Mouse (Mus musculus) C2C12 (cell line): ENCODE data around the gene Cfap299.

Experiments
- CEBPB ChIP-seq: IDR thresholded peaks from one replicate; pipeline ENCODE4 v1.6.1; 2011; ENCODE audit warnings: low read depth, mild to moderate bottlenecking, control low read depth, moderate library complexity
- CTCF ChIP-seq: IDR thresholded peaks from one replicate; pipeline ENCODE4 v1.5.1; 2011; ENCODE audit not compliant: control insufficient read depth, insufficient read depth, insufficient read length
- MAX ChIP-seq: IDR thresholded peaks from one replicate; pipeline ENCODE4 v1.6.1; 2011; ENCODE audit warnings: mild to moderate bottlenecking, control low read depth
- MYOD1 ChIP-seq: IDR thresholded peaks from one replicate; pipeline ENCODE4 v1.6.1; 2011; ENCODE audit warnings: low read depth; ENCODE audit not compliant: control insufficient read depth, insufficient read length
- MYOG ChIP-seq: IDR thresholded peaks from one replicate; pipeline ENCODE4 v1.6.1; 2011; ENCODE audit not compliant: control insufficient read depth, insufficient read length; ENCODE audit errors: extremely low read depth
- USF1 ChIP-seq: IDR thresholded peaks from one replicate; pipeline ENCODE4 v1.6.1; 2011; ENCODE audit warnings: low read depth, mild to moderate bottlenecking, control low read depth, moderate library complexity

- TF ChIP-seq CTCF, result no peak
- TF ChIP-seq MYOG, result no peak
- TF ChIP-seq MAX, result no peak
- TF ChIP-seq MYOD1, result no peak
- TF ChIP-seq USF1, result no peak
- no peak for TF ChIP-seq CEBPB
Observed at GRCm38 (mm10) chr5:98305673-98306072, 23.4 kb upstream of the Cfap299 start.
